Mouse (Mus musculus) midbrain, embryonic 12.5 days (tissue): ENCODE data around the gene Aldh1a3. TPM values are rescaled to one million over a fixed set of nuclear protein-coding genes. Genes with fewer than 3 reads are reported as not detected.

Experiments
- ATAC-seq: fragments of 200-750 bp; cut with Nextera tagmentation; 2 replicates; pipeline ENCODE4 v1.8.0; 2017; ENCODE audit warnings: low read depth, moderate TSS enrichment, moderate library complexity; ENCODE audit not compliant: low FRiP score
- H3K27ac ChIP-seq: fragments of 300-500 bp; sonication (generic); replicated peaks from 2 replicates; pipeline ENCODE4 v1.5.1; 2016; ENCODE audit warnings: mild to moderate bottlenecking
- H3K27me3 ChIP-seq: fragments of 300-500 bp; sonication (generic); 2 replicates; pipeline ENCODE4 v1.6.1; 2016; ENCODE audit warnings: mild to moderate bottlenecking
- H3K36me3 ChIP-seq: fragments of 300-500 bp; sonication (generic); 2 replicates; pipeline ENCODE4 v1.6.1; 2016
- H3K4me1 ChIP-seq: fragments of 300-500 bp; sonication (generic); 2 replicates; pipeline ENCODE4 v1.6.1; 2016
- H3K4me2 ChIP-seq: fragments of 300-500 bp; sonication (generic); replicated peaks from 2 replicates; pipeline ENCODE4 v1.6.1; 2016; ENCODE audit warnings: mild to moderate bottlenecking, moderate library complexity
- H3K4me3 ChIP-seq: fragments of 300-500 bp; sonication (generic); 2 replicates; pipeline ENCODE4 v1.5.1; 2016; ENCODE audit warnings: mild to moderate bottlenecking
- H3K9ac ChIP-seq: fragments of 300-500 bp; sonication (generic); replicated peaks from 2 replicates; pipeline ENCODE4 v1.6.1; 2016; ENCODE audit warnings: mild to moderate bottlenecking, moderate library complexity
- H3K9me3 ChIP-seq: fragments of 300-500 bp; sonication (generic); 2 replicates; pipeline ENCODE4 v1.6.1; 2016; ENCODE audit warnings: mild to moderate bottlenecking
- WGBS: fragments of 180-500 bp; shearing (Covaris S2); methylation state at CpG from one replicate; pipeline ENCODE4 v1.1.7; 2016; 5-methylcytosine and 5-hydroxymethylcytosine counted together
- polyA plus RNA-seq: library from polyadenylated mRNA; unstranded; fragments of >200 nt; fragmentation: Nextera tagmentation; extraction: Ambion mirVana; gene quantifications from 2 replicates; pipeline ENCODE4 v1.2.1, GENCODE M21; 2016

The Aldh1a3 gene
- polyA plus RNA-seq, 1 experiment from 2014 or later, result 1.4 TPM

GRCm38 (mm10) chr7:66364491-66364890, 62.8 kb downstream of the Aldh1a3 start:
- Histone ChIP-seq H3K27me3 (no peaks in the 10 kb centered on the region), H3K27ac (no peak overlapping the region), H3K36me3 (no peaks in the 10 kb centered on the region), H3K4me2 (no peak overlapping the region), H3K4me3 (no peak overlapping the region), H3K9me3 (0 out of 2 replicates have a peak, but pooled peaks cover 2% of the 10 kb centered on the region), H3K9ac (no peak overlapping the region), H3K4me1 (no peaks in the 10 kb centered on the region)
- ATAC-seq, result no peak
- WGBS, result 95% methylated on average over 11 of the region's 11 CpGs

GRCm38 (mm10) chr7:66359044-66359443, 68.3 kb downstream of the Aldh1a3 start:
- Histone ChIP-seq H3K4me3 (no peak overlapping the region), H3K27ac (no peak overlapping the region), H3K36me3 (no peaks in the 10 kb centered on the region), H3K4me1 (no peaks in the 10 kb centered on the region), H3K4me2 (no peak overlapping the region), H3K27me3 (no peaks in the 10 kb centered on the region), H3K9me3 (0 out of 2 replicates have a peak, but pooled peaks cover 2% of the 10 kb centered on the region), H3K9ac (no peak overlapping the region)
- ATAC-seq, result no peak
- 93% methylated on average over 4 of the region's 4 CpGs for WGBS

- 90% methylated on average over 3 of the region's 3 CpGs for WGBS
- no peak for ATAC-seq
- H3K9me3 ChIP-seq, result 0 out of 2 replicates have a peak, but pooled peaks cover 2% of the 10 kb centered on the region
- H3K36me3 ChIP-seq, result no peaks in the 10 kb centered on the region
- no peaks in the 10 kb centered on the region for H3K27me3 ChIP-seq
- H3K4me1 ChIP-seq, result no peaks in the 10 kb centered on the region
- no peak overlapping the region for H3K9ac ChIP-seq
- H3K4me2 ChIP-seq, result no peak overlapping the region
- H3K4me3 ChIP-seq, result no peak overlapping the region
- H3K27ac ChIP-seq, result no peak overlapping the region
Measured at GRCm38 (mm10) chr7:66358461-66358860, 68.9 kb downstream of the Aldh1a3 start.

GRCm38 (mm10) chr7:66355791-66356522, 71.4 kb downstream of the Aldh1a3 start:
- H3K4me3 ChIP-seq, result no peak overlapping the region
- no peaks in the 10 kb centered on the region for H3K36me3 ChIP-seq
- 93% methylated on average over 8 of the region's 8 CpGs for WGBS
- no peaks in the 10 kb centered on the region for H3K9me3 ChIP-seq
- H3K9ac ChIP-seq, result no peak overlapping the region
- H3K27ac ChIP-seq, result no peak overlapping the region
- no peaks in the 10 kb centered on the region for H3K4me1 ChIP-seq
- no peak overlapping the region for H3K4me2 ChIP-seq
- no peak for ATAC-seq
- H3K27me3 ChIP-seq, result no peaks in the 10 kb centered on the region

GRCm38 (mm10) chr7:66354911-66355310, 72.4 kb downstream of the Aldh1a3 start:
- Histone ChIP-seq H3K27ac (no peak overlapping the region), H3K36me3 (no peaks in the 10 kb centered on the region), H3K9me3 (no peaks in the 10 kb centered on the region), H3K9ac (no peak overlapping the region), H3K4me2 (no peak overlapping the region), H3K27me3 (no peaks in the 10 kb centered on the region), H3K4me1 (no peaks in the 10 kb centered on the region), H3K4me3 (no peak overlapping the region)
- 64% methylated on average over 3 of the region's 3 CpGs for WGBS
- ATAC-seq, result no peak

- Histone ChIP-seq H3K36me3 (no peaks in the 10 kb centered on the region), H3K9me3 (no peaks in the 10 kb centered on the region), H3K4me1 (peaks cover 8% of the 10 kb centered on the region; the same call in 1 of the 2 replicates), H3K4me2 (no peak overlapping the region), H3K9ac (no peak overlapping the region), H3K4me3 (no peak overlapping the region), H3K27me3 (no peaks in the 10 kb centered on the region), H3K27ac (no peak overlapping the region)
- 90% methylated on average over 4 of the region's 4 CpGs for WGBS
- ATAC-seq, result no peak
Measured at GRCm38 (mm10) chr7:66351074-66351473, 76.2 kb downstream of the Aldh1a3 start.

GRCm38 (mm10) chr7:66349670-66350069, 77.6 kb downstream of the Aldh1a3 start:
- WGBS, result 74% methylated on average over 11 of the region's 11 CpGs
- peaks cover 8% of the 10 kb centered on the region; the same call in 1 of the 2 replicates for H3K4me1 ChIP-seq
- H3K9ac ChIP-seq, result no peak overlapping the region
- no peaks in the 10 kb centered on the region for H3K27me3 ChIP-seq
- no peaks in the 10 kb centered on the region for H3K9me3 ChIP-seq
- ATAC-seq, result no peak
- no peak overlapping the region for H3K4me2 ChIP-seq
- H3K4me3 ChIP-seq, result no peak overlapping the region
- no peak overlapping the region for H3K27ac ChIP-seq
- H3K36me3 ChIP-seq, result no peaks in the 10 kb centered on the region

- no peaks in the 10 kb centered on the region for H3K36me3 ChIP-seq
- no peak overlapping the region for H3K4me2 ChIP-seq
- H3K27me3 ChIP-seq, result no peaks in the 10 kb centered on the region
- peaks cover 8% of the 10 kb centered on the region; the same call in 1 of the 2 replicates for H3K4me1 ChIP-seq
- WGBS, result 87% methylated on average over 10 of the region's 10 CpGs
- H3K27ac ChIP-seq, result no peak overlapping the region
- no peaks in the 10 kb centered on the region for H3K9me3 ChIP-seq
- no peak for ATAC-seq
- no peak overlapping the region for H3K4me3 ChIP-seq
- no peak overlapping the region for H3K9ac ChIP-seq
Measured at GRCm38 (mm10) chr7:66348588-66348987, 78.7 kb downstream of the Aldh1a3 start.

GRCm38 (mm10) chr7:66346959-66347663, 80.2 kb downstream of the Aldh1a3 start:
- H3K4me1 ChIP-seq, result peaks cover 8% of the 10 kb centered on the region; the same call in 1 of the 2 replicates
- 55% methylated on average over 9 of the region's 9 CpGs for WGBS
- no peak overlapping the region for H3K4me3 ChIP-seq
- H3K4me2 ChIP-seq, result no peak overlapping the region
- H3K9me3 ChIP-seq, result no peaks in the 10 kb centered on the region
- peak overlapping the region; percentile 46; the same call in 1 of the 2 replicates for H3K27ac ChIP-seq
- no peaks in the 10 kb centered on the region for H3K27me3 ChIP-seq
- 0 out of 2 replicates have a peak overlapping the region, but pooled peaks have one; percentile 1 for H3K9ac ChIP-seq
- ATAC-seq, result peak; percentile 84
- H3K36me3 ChIP-seq, result no peaks in the 10 kb centered on the region

- Histone ChIP-seq H3K9ac (no peak overlapping the region), H3K36me3 (no peaks in the 10 kb centered on the region), H3K4me2 (no peak overlapping the region), H3K9me3 (no peaks in the 10 kb centered on the region), H3K27ac (no peak overlapping the region), H3K4me1 (peaks cover 8% of the 10 kb centered on the region; the same call in 1 of the 2 replicates), H3K27me3 (no peaks in the 10 kb centered on the region), H3K4me3 (no peak overlapping the region)
- whole genome bisulfite sequencing, result 90% methylated on average over 5 of the region's 5 CpGs
- no peak for ATAC-seq
Measured at GRCm38 (mm10) chr7:66343307-66343706, 84.0 kb downstream of the Aldh1a3 start.

GRCm38 (mm10) chr7:66342831-66343230, 84.5 kb downstream of the Aldh1a3 start:
- ATAC-seq, result no peak
- Histone ChIP-seq H3K4me3 (no peak overlapping the region), H3K9me3 (no peaks in the 10 kb centered on the region), H3K27me3 (no peaks in the 10 kb centered on the region), H3K4me2 (no peak overlapping the region), H3K36me3 (no peaks in the 10 kb centered on the region), H3K4me1 (peaks cover 8% of the 10 kb centered on the region; the same call in 1 of the 2 replicates), H3K9ac (no peak overlapping the region), H3K27ac (no peak overlapping the region)
- 81% methylated on average over 6 of the region's 6 CpGs for WGBS

- ATAC-seq, result no peak
- no peaks in the 10 kb centered on the region for H3K9me3 ChIP-seq
- no peak overlapping the region for H3K27ac ChIP-seq
- peaks cover 5% of the 10 kb centered on the region; the same call in 1 of the 2 replicates for H3K4me1 ChIP-seq
- 43% methylated on average over 4 of the region's 4 CpGs for WGBS
- H3K4me2 ChIP-seq, result no peak overlapping the region
- H3K4me3 ChIP-seq, result no peak overlapping the region
- no peaks in the 10 kb centered on the region for H3K27me3 ChIP-seq
- H3K36me3 ChIP-seq, result no peaks in the 10 kb centered on the region
- no peak overlapping the region for H3K9ac ChIP-seq
Measured at GRCm38 (mm10) chr7:66342323-66342722, 85.0 kb downstream of the Aldh1a3 start.
